Mouse (Mus musculus) spleen, adult 12 weeks (tissue): Measurements from ENCODE around the gene Cd9.

Experiments used
- DNase-seq: peaks from one replicate; pipeline ENCODE4 v3.0.0; 2022; ENCODE audit warnings: low spot score

Gene Cd9

DNA sequence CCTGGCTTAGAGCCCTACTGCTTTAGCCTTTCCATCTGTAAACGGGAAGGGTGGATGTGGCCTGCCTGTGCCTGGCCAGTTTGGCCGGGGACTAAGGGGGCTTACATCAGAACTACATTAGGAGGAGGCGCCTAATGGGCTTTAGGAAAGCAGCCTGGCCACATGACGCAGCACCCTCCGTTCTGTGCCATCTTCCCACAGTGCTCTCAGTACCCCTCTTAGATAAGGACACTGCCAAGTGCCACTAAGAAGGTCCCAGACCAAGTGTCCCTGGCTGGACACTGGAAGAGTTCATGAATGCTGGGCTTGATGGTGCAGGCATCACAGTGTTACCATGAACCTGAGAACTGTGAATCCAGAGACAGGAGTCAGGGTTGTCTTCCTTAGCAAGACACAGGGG lies 20.7 kb downstream of the Cd9 start:
- DNase-seq, result no peak

DNA sequence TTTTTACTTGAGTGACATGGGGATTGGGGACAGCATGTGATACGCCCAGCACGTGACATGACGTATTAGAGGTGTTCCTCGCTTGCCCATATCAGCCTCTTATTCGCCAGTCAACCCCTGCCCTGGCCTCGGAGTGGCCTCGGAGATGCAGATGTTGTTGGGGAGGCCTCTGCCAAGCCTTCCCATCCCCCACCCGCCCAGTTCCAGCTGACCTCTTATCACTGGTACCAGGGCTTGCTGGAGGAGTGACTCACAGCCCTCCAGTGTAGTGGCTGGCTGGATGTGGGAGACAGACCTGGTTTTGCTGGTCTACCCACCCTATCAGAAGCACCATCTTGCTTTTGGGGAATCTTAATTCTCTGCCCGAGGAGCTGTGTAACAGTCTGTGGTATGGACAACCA lies 21.3 kb downstream of the Cd9 start:
- peak; percentile 4 for DNase-seq

DNA sequence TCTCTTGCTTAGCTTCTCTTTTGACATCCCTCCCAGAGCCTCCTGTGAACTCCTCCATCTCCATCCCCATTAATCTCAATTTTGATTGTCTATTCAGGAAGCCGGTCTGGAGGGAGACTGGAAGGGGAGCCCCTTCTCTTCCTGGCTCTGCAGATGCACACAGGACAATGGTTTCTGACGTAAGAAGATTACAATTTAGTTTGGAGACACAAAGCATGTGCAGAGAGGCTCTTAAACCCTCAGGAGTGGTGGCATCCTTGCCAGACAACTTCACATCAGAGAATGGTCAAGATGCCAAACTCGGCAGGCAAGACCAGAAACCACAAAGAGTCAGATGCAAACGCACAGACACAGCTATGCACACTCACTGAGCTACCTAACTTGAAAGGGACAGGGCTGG lies 22.7 kb downstream of the Cd9 start:
- DNase-seq, result no peak

DNA sequence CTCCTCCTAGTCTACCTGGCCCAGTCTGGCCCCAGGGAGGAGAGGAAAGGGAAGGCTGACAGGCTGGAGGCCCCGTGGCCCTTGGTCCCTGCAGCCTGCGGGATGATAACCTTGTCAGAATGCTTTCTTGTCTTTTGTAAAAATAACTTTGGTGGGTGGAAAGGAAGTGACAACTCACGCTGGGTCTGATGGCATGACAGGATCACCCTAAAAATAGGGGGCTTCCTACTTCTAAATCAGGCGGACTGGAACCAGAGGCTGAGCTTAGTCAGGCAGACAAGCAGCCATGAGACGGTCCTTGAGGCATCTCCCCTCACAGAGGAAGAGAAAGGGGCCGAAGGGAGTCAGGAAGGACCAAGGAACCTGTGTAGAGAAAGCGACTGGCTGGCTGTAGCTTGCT lies 23.3 kb downstream of the Cd9 start:
- no peak for DNase-seq

DNA sequence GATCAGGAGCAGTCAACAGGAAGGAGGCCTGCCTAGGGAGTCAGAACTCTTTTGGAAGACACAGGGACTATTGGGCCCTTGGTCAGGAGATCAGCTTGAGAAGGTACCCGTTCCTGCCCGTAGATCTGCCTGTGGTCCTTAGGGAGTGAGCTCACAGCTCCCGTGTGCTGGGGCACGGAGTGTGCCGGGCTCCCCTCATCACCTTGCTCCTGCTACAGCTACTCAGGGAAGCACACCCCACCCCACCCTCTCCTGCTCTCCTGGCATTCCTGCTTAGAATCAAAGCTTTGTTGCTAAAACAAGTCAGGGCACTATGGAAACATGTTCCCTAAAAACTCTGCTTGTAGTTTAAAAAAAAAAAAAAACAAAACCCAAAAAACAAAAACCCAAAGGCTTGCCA lies 24.0 kb downstream of the Cd9 start:
- no peak for DNase-seq

DNA sequence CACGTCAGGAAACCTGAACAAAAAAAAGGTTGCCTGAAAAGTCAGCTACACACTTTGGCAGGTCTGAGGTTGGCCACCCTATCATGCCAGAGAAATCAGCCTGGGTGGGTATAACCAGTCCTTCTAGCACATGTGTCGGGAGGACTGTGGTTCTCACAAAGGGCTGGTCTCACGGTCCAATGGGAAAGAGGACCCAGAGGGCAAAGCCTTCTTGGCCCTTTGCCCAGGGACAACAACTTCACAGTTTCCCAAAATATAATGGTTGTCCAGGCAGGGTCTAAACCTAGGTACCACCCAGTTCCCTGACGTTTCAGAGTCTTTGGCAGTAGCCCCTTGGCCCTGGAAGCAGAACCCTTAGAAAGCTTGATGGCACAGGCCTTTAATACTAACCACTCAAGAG lies 25.4 kb downstream of the Cd9 start:
- no peak for DNase-seq

DNA sequence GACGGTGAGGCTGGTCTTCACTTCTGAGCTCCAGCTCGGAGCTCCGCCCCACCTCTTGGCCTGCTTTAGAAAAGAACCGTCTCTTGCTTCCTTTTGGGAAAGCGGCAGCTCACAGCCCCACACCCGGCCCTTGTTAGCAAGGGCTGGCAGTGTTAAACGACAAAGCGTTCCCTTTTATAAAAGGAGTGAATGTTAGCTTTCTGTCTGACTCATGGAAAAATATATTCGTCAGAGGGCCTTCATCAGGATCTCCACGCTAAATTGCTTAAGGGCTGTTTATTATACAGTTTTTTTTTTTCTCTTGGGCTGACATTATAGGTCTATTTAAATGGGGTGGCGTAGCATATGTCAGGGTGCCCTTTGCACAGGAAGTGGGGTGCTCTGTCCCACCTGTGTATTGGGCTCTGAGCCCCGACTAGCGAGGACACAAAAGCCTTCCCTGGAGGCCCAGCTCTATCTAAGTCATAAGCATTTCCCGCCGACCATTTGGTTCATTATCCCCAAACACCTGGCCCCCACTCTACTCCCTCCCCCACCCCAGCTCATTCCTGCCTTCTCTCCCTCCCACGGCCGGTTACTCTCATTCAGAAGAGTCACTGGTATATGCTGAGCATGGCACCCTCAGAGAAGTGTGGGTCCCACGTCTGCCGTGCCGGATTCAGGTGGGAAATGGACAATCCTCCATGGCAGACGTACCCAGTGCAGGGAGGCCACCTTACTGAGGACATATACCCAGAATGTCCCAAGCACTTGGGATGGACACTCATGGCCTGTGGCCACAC lies 26.2 kb downstream of the Cd9 start:
- DNase-seq, result no peak

DNA sequence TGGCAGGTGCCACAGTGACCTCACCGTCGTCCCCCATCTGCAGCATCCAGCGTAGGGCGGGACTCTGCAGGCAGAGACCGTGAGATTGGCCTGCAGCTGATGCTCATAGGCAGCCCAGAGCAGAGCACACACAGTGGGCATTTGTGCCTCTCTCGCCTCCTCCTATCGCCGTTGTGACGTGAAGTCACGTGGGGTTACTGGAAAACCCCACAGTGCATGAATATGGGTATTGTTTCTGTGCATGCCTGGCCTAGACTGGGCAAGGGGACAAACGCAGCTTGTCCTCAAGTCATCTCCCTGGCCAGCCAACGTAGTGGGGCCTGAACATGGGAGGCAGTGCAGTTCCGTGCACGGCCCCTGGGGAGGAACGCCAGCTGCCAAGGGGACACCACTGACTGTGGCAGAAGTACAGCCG lies 27.3 kb downstream of the Cd9 start:
- peak; percentile 43 for DNase-seq

DNA sequence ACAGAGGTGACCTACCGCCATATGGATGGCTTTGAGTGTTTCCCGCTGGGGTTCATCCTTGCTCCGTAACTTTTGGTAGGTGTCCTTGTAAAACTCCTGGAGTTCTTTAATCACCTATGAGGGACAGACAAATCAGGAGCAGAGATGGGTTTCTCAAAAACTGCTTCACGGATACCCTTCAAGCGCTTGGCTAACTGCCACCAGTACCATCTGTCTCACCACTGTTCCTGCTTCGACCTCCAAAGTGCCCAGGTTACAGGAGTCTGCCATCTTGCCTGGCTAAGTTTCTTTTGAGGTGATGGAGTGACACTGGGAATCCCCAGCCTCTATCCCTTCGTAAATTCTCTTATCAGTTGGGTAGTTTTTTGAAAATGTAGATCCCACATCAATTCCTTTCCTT lies 32.3 kb downstream of the Cd9 start:
- no peak for DNase-seq

DNA sequence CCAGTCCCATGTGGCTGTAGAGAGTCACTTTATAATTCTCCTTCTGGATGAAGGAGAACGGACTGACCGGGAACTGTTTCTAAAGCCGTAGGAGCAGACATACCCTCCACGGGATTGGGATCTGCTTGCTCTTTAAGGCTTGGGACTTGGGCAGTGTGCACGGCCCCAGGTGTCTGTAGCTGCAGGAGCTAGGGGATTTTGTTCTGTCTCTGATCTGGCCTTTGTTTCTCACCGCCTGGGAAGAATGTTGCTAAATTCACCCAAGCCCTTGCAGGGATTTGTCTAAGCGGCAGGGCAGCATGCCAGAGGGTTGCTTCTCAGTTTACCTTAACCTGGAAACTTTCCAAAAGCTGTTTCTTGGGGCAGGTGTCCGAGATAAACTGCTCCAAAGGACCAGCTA lies 32.8 kb downstream of the Cd9 start:
- DNase-seq, result no peak

DNA sequence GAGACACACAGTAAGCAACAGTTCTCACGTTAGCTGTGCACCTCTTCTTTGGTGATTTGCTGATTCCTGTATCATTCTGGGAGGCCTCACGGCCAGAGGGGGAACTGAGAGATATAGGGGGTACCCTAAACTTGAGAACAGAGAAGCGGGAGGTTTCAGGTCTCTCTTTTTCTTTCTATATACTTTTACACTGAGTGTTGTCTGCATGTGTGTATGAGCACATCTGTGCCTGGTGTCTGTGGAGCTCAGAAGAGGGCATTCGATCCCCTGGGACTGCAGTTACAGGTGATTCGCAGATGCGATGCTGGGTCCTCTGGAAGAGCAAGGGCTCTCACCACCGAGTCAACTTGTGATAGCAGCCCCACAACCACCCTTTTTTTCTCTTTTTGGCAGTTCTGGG lies 33.3 kb downstream of the Cd9 start:
- no peak for DNase-seq

DNA sequence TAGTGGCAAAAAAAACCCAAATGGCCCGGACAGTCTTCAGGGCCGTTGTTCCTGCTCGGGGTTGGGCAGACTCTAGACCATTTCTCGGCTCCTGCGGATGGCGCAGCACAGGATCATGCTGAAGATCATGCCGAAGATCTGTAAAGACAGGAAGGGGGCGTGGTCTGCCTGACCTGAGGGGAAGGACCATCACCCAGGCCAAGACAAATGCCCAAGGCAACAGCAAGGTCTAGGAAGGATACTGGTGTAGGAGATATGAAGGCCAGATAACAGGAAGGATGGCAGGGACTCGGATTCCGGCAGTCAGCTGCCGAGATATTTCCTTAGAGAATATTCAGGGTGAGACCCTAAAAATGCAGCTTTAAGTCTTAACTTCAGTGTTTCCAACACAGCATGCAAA lies 34.0 kb downstream of the Cd9 start:
- no peak for DNase-seq

DNA sequence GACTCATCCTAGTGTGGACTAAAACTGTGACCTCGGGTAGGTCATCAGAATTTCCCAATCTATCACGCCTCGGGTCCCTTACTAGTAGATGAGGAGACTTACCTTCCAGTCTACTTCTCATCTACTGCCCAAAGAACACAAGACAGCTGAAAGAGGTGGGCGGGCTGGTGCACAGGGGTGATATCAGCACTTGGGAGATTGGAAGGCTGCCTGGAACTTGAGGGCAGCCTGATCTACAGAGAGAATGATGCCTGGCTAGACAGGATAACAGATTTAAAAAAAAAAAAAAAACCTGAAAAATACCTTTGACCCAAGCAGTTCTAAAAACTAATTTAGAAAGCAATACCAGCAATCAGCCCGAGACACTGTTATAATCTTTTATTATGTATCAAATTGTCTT lies 34.7 kb downstream of the Cd9 start:
- DNase-seq, result no peak

DNA sequence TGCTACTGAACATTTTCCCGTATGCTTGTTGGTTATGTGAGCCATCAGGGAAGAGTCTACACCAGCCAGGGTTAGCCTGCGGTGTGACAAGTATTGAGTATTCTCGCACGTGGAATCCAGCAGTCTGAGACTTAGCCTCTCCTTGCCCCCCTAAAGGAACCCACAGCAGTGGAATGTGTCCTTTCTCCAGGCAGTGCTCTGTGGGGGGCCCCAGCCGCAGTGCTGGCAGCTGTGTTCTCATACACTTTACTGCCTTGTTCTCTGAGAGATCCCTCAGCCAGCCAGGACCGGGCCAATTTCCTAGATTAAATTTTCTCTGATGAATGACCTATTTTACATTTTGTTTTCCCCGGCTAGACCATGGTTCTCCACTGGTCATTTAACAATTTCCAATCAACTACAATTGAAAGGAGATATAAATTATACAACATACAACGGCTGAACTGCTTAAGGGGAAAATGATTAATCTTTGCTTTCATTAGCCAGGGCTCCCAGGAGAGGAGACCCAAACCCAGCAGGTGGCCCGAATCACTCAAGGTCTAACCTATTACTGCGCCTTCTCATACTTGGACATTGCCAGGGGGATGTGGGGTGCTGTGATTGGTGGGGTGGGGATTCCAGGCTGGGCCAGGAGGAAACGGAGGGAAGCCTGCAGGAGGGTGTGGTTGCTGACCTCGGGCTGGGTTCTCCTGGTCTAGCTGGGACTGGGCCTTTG lies 38.6 kb downstream of the Cd9 start:
- no peak for DNase-seq

DNA sequence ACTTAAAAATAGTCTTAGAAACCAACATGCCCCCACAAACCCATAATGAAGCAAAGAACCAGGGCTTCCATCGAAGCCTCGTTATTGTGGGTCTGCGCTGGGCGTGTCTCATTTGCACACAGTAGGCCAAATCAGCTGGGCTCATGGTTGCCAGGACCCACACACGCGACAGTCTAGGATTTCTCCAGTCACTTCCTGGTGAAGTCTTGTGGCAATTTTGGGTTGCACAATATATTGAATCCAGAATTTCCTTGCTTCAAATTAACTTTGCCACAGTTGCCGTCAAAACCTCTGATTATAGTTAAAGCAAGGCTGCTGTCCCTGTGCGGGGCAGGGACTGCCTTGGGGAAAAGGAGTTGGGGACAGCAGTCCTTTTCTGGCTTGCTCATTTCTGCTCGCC lies 39.9 kb downstream of the Cd9 start:
- no peak for DNase-seq

DNA sequence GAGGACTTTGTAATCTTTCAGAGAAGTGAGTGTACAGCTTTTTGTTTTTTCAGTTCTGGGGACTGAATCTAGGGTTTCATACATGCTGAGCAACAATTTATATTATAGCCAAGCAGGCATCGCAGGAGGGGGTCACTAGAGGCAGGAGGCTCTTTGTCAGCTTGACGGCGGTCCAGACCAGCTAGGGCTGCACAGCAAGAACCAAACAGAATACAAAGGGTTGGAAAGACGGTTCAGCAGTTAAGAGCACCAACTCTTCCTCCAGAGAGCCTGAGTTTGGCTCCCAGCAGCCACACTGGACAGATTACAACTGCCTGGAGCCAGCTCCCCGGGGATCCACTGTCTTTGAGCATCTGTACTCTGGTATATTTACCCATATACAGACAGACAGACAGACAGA lies 40.3 kb downstream of the Cd9 start:
- DNase-seq, result no peak

DNA sequence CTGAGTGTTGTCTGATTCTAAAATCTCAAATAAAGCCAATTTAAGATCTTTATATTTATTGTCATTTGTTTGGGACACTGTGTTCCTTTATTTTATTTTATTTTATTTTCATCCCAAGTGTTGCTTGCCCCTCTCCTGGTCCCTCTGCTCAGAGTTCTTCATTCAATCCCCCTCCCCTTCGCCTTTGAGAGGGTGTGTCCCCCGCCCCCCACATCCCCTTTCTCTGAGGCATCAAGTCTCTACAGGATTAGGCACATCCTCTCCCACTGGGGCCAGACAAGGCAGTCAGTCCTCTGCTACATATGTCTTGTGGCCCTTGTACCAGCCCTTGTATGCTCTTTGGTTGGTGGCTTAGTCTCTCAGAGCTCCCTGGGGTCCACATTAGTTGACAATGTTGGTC lies 46.9 kb downstream of the Cd9 start:
- DNase-seq, result no peak

DNA sequence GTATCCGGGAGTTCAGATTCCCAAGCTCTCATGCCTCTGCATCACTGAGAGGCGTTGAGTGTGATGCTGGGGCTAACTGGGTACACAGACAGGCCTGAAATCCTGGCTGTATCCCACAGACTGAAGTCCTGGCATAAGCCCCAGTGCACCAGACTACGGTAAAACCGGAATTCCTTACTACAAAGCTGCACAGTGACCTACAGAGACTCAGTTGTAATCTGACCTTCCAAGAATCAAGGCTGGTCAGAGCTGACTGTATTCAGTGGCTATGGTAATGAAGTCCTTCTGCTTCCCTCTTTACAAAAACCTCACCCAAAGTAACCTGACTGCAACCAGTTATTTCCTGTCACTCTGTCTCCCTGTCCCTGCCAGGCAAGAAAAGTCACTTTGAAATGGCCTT lies 47.4 kb downstream of the Cd9 start:
- no peak for DNase-seq

DNA sequence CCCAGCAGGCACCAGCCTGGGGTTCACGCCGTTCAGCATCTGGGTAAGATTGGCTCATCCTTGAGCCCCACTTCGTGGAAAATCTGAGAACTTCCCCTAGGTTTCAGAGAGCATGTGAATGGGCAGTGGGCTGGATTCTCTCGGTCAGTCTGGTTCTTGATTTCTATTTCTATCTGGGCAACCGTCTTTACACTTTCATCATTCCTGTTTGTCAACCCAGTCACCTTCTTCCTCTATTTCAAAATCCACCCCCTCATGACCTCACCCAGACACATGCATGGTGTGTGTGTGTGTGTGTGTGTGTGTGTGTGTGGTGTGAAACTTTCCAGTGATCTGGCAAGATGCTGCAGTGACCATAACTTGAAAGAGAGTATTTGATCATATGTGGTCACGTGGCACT lies 49.2 kb downstream of the Cd9 start:
- no peak for DNase-seq

DNA sequence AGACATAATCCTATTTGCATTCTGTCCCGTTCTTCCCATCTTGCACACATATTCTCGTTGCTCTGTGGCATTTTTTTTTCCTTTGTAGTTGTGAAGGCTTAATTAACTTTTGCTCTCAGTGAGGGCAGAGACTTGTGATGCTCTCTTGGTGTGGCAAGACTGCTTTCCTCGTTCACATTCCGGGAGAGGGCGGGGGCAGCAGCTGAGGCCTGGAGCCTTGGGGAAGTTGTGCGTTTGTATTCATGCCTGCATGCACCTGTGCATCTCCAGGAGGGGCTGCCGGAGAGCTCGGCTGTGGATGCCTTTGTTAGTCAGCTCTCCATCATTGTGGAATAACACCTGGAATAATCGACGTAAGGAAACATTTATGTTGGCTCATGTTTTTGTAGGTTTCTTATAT lies 52.0 kb downstream of the Cd9 start:
- DNase-seq, result no peak

DNA sequence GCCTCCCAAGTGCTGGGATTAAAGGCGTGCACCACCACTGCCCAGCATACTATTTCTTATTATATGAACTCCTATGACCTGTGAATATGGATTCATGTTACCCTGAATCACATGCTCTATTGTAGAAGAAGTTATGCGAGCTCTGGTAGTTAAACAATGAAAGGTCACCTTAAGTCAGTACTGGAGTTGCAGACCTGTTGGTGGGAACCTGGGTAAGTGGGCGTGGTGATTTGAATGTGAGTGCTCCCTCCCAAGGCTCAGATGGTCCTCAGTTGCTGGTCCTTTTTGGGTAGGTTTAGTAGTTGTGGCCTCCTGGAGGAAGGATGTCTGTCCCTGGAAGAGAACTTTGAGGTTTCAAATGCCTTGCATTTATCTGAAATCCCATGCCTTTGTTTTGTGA lies 57.8 kb downstream of the Cd9 start:
- DNase-seq, result no peak

DNA sequence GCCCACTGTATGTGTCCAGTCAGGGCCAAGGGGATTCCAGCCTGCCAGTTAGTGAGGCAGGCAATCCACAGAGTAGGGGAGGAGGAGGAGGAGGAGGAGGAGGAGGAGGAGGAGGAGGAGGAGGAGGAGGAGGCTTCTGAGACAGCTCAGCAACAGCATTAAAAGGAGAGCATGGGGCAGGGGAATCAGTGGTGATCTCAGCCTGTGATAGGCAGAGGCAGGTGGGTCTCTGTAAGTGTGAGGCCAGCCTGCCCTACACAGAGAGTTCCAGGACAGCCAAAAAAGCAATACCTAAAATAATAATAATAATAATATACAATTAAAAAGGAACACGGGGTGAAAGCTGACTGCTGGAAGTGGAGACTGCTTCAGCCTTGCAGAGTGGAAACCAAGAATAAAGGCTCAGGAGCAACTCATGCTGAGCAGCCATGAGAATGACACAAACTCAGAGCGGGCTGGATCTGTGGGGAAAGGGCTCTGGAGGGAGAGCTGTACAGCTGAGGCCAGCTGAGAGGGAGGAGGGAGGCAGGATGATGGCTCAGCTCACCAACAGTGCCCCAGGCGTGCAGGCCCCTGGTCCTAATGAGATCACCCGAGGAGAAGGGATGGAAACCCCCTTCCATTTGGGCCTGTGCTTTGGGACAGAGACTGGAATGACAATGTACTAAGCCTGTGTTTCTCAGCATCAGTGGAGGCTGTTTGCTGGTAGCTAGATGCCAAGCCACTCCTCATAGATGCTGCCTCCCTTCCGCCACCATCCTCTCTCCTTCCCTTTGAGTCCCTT lies 59.7 kb downstream of the Cd9 start:
- no peak for DNase-seq
